In the genomic region with DNA sequence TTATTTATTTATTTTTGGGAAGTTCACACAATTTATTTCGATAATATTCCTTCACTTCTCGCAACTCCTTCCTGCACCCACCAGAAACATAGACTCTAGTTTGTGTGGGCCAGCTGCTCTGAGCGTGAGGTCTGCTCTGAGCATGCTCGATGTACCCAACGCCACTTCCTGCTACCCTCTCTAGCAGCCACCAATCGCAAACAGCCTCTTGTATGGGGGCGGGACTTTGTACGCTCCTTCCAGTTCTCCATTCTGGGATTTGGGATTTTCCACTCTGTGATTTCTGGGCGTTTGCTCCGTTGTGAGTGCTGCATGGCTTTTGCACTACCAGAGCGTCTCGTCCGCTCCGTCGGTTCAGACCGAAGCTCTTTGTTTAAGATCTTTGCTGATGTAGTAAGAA, we compare ENCODE assay signal across 24 mouse cellular contexts. TPM values are rescaled to one million over a fixed set of nuclear protein-coding genes. Genes with fewer than 3 reads are reported as not detected.
DNase-seq lines count a peak whose midpoint lies in the region; TF ChIP-seq lines count a peak whose summit lies in the region.
"Had no signal": no experiment of that assay in that cellular context is flagged by ENCODE, and none has a peak within 500 bp of the region (broad histone marks: within the 10 kb centered on the region; RNA-seq: fewer than 3 reads in every experiment).

No protein-coding gene starts in this region.

- H3K36me3 ChIP-seq in CH12.LX (replicated peaks in 1 of 2; ENCODE audit: control insufficient read depth in 1 of 2, insufficient read depth in 1 of 2, low read length in 1 of 2) (no peaks in the 10 kb centered on the region), ES-Bruce4 (ENCODE audit: control insufficient read depth, insufficient read depth, low read length, poor library complexity, severe bottlenecking) (no peaks in the 10 kb centered on the region)
- H3K36me3 ChIP-seq: embryonic facial prominence, embryonic 13.5 days; heart, embryonic 13.5 days; hindbrain, embryonic 15.5 days had no signal

- H3K4me3 ChIP-seq in CH12.LX (replicated peaks in 1 of 3; ENCODE audit: low read depth in 2 of 3, low read length in 2 of 3, poor library complexity in 1 of 3) (no peak overlapping the region), ES-Bruce4 (ENCODE audit: low read depth, low read length) (peak overlapping the region; percentile 69)
- H3K4me3 ChIP-seq: embryonic facial prominence, embryonic 13.5 days; forebrain, embryonic 13.5 days; heart, embryonic 13.5 days; hindbrain, embryonic 15.5 days had no signal

- no peaks in the 10 kb centered on the region for H3K9me3 ChIP-seq in CH12.LX (replicated peaks; ENCODE audit: low read length)
- no peaks in the 10 kb centered on the region for H3K9me3 ChIP-seq in ES-Bruce4 (replicated peaks; ENCODE audit: control insufficient read depth, insufficient read depth, low read length, poor library complexity, severe bottlenecking)
- H3K9me3 ChIP-seq: embryonic facial prominence, embryonic 13.5 days; forebrain, embryonic 13.5 days; heart, embryonic 13.5 days; hindbrain, embryonic 15.5 days had no signal

- no peak overlapping the region for H3K4me2 ChIP-seq in CH12.LX (ENCODE audit: insufficient read depth, low read depth, poor library complexity, severe bottlenecking)
- H3K4me2 ChIP-seq: embryonic facial prominence, embryonic 13.5 days; forebrain, embryonic 13.5 days; heart, embryonic 13.5 days; hindbrain, embryonic 15.5 days had no signal

- H3K27me3 ChIP-seq in CH12.LX (replicated peaks) (peaks cover 18% of the 10 kb centered on the region), ES-Bruce4 (ENCODE audit: control insufficient read depth, insufficient read depth, low read length, poor library complexity, severe bottlenecking) (no peaks in the 10 kb centered on the region)
- H3K27me3 ChIP-seq: forebrain, embryonic 13.5 days; hindbrain, embryonic 15.5 days had no signal

- H3K79me2 ChIP-seq in CH12.LX (replicated peaks; ENCODE audit: control insufficient read depth, extremely low read depth, insufficient read depth, poor library complexity, severe bottlenecking) = no peaks in the 10 kb centered on the region

- no peak overlapping the region for H3K9ac ChIP-seq in CH12.LX (ENCODE audit: insufficient read depth, low read depth)
- H3K9ac ChIP-seq in ES-Bruce4 (ENCODE audit: low read depth, poor library complexity, severe bottlenecking) = 0 out of 2 replicates have a peak overlapping the region, but pooled peaks have one; percentile 30
- H3K9ac ChIP-seq: embryonic facial prominence, embryonic 13.5 days; forebrain, embryonic 13.5 days; heart, embryonic 13.5 days; hindbrain, embryonic 15.5 days had no signal

- in situ Hi-C loops in CH12.LX (cut with MboI; ENCODE audit: low pct_ligation_motif_present, low pct_unique_long_range_greater_than_20kb, low sequenced_read_pairs) = no loop called here

- no peak overlapping the region for H3K27ac ChIP-seq in CH12.LX (ENCODE audit: insufficient read depth, low read depth)
- 0 out of 2 replicates have a peak overlapping the region, but pooled peaks have one; percentile 17 for H3K27ac ChIP-seq in ES-Bruce4 (ENCODE audit: insufficient read depth, low read length)
- H3K27ac ChIP-seq: embryonic facial prominence, embryonic 13.5 days; forebrain, embryonic 13.5 days; heart, embryonic 13.5 days; hindbrain, embryonic 15.5 days had no signal

- H3K4me1 ChIP-seq in CH12.LX (ENCODE audit: control insufficient read depth in 1 of 2, insufficient read depth in 2 of 2) (no peaks in the 10 kb centered on the region), ES-Bruce4 (ENCODE audit: control insufficient read depth, insufficient read depth, low read length) (no peaks in the 10 kb centered on the region)
- H3K4me1 ChIP-seq: embryonic facial prominence, embryonic 13.5 days; forebrain, embryonic 13.5 days; heart, embryonic 13.5 days; hindbrain, embryonic 15.5 days had no signal

- DNase-seq in CH12.LX (ENCODE audit: extremely low read depth) (no peak), R1 (ENCODE audit: low read depth, low spot score) (peak; percentile 93)
- peak; percentile 13 for DNase-seq in retina, embryonic 14.5 days (ENCODE audit: low spot score)
- DNase-seq in right cerebral cortex, postnatal 25 days = no peak
- DNase-seq in kidney, postnatal 14 days = no peak
- DNase-seq in frontal cortex, postnatal 10 days (ENCODE audit: low spot score in 2 of 2) = no peak
- DNase-seq in adrenal gland, postnatal 36 days = no peak
- DNase-seq: adrenal gland, adult 8-10 months; B cell, adult 2 months; cerebellum, adult 9-10 months; cerebellum, postnatal 25 days; gastrocnemius, postnatal 36 days; heart, adult 11 months; heart, postnatal 36 days had no signal

- TF ChIP-seq POLR2A in CH12.LX (IDR thresholded peaks at IDR 0.05; ENCODE audit: low read depth, low read length) (no peak), ES-Bruce4 (IDR thresholded peaks at IDR 0.05; ENCODE audit: insufficient read depth, low read length) (peak; percentile 72)

- dilution Hi-C loops in CH12.LX (cut with MboI; ENCODE audit: extremely low pct_ligation_motif_present, extremely low pct_unique_long_range_greater_than_20kb, low sequenced_read_pairs) = no loop called here

- TF ChIP-seq CTCF in CH12.LX (conservative IDR thresholded peaks at IDR 0.05 in 1 of 2, IDR thresholded peaks at IDR 0.05 in 1 of 2; ENCODE audit: low read depth in 2 of 2, low read length in 2 of 2) (no peak), ES-Bruce4 (IDR thresholded peaks at IDR 0.05; ENCODE audit: low read depth, low read length) (no peak)

- no peak for TF ChIP-seq EP300 in CH12.LX (IDR thresholded peaks at IDR 0.05; ENCODE audit: low read length)
- TF ChIP-seq EP300 in ES-Bruce4 (IDR thresholded peaks at IDR 0.05; ENCODE audit: insufficient read depth, low read depth, low read length) = no peak

- TF ChIP-seq RAD21 in CH12.LX (IDR thresholded peaks at IDR 0.05; ENCODE audit: low read depth, low read length) = no peak

TF ChIP-seq in CH12.LX, 34 proteins besides CTCF, POLR2A, EP300 and RAD21:
- TF ChIP-seq NRF1 (IDR thresholded peaks at IDR 0.05; ENCODE audit: low read depth, low read length) (peak; percentile 50), HCFC1 (IDR thresholded peaks at IDR 0.05; ENCODE audit: low read depth, low read length) (no peak)

RNA-seq across cellular contexts. Expression of a gene that starts 14.4 kb away (rescaled TPM):
- total RNA-seq in CH12.LX (2012; rRNA removed) (not detected in 2 replicates), CH12.LX (2014; rRNA removed) (not detected in 2 replicates)
- polyA plus RNA-seq in CH12.LX (2012; ENCODE audit: insufficient read length, low read depth) (0.17 TPM in 1 of 2 replicates, not detected in the other), ES-Bruce4 (2011; ENCODE audit: insufficient read depth, insufficient read length, low read depth, missing spikeins) (7.3 and 10.3 TPM in 2 replicates)
- under 1 TPM in 1 of 2 experiments, not detected in 1; 0.10 TPM for total RNA-seq in adrenal gland, postnatal 36 days (2021)
- total RNA-seq: gastrocnemius, adult 8-10 months; gastrocnemius, postnatal 36 days; heart, postnatal 36 days; MEL had no signal
- polyA plus RNA-seq: embryonic facial prominence, embryonic 13.5 days; heart, embryonic 13.5 days; hindbrain, embryonic 11.5 days; intestine, embryonic 16.5 days; Patski had no signal

RNA-seq across cellular contexts. Expression of a gene that starts 36.4 kb away (rescaled TPM):
- total RNA-seq in CH12.LX (2012; rRNA removed) = 3,568 and 3,991 TPM in 2 replicates
- total RNA-seq in CH12.LX (2014; rRNA removed) = 4,012 and 4,053 TPM in 2 replicates
- polyA plus RNA-seq in CH12.LX (2012; ENCODE audit: insufficient read length, low read depth) = 3,250 and 3,563 TPM in 2 replicates
- polyA plus RNA-seq in ES-Bruce4 (2011; ENCODE audit: insufficient read depth, insufficient read length, low read depth, missing spikeins) = 2,205 and 2,405 TPM in 2 replicates
- 100 to 1,000 TPM; 746 to 780 TPM for total RNA-seq in adrenal gland, postnatal 36 days (2021)

RNA-seq across cellular contexts. Expression of a gene that starts 53.7 kb away (rescaled TPM):
- 20.3 and 25.3 TPM in 2 replicates for total RNA-seq in CH12.LX (2012; rRNA removed)
- total RNA-seq in CH12.LX (2014; rRNA removed) = 22.3 and 24.3 TPM in 2 replicates
- polyA plus RNA-seq in CH12.LX (2012; ENCODE audit: insufficient read length, low read depth) = 24.4 and 26.1 TPM in 2 replicates
- 15.3 and 15.7 TPM in 2 replicates for polyA plus RNA-seq in ES-Bruce4 (2011; ENCODE audit: insufficient read depth, insufficient read length, low read depth, missing spikeins)
- 10 to 100 TPM; 23.4 to 23.8 TPM for total RNA-seq in adrenal gland, postnatal 36 days (2021)

Comparison
In these comparisons a context has a peak if more than half of its experiments do, and no peak if none do; other contexts are left out.
1. DNase-seq: peak in R1 (single experiment) and retina, embryonic 14.5 days (single experiment); none in CH12.LX (single experiment), right cerebral cortex, postnatal 25 days (single experiment), kidney, postnatal 14 days (single experiment), frontal cortex, postnatal 10 days (0 of 2) and adrenal gland, postnatal 36 days (0 of 2).
2. RNA of a gene that starts 36.4 kb away (total RNA-seq): 3,568 to 4,053 TPM in CH12.LX; 746 to 780 TPM in adrenal gland, postnatal 36 days; every median in the first group is over 4 times any median in the second.